Mouse (Mus musculus): Measurements from ENCODE around the gene Vps51. TPM values are rescaled to one million over a fixed set of nuclear protein-coding genes. Genes with fewer than 3 reads are reported as not detected.

Gene Vps51
- total RNA-seq (2023): 100 to 1,000 TPM; 118 to 121 TPM

DNA sequence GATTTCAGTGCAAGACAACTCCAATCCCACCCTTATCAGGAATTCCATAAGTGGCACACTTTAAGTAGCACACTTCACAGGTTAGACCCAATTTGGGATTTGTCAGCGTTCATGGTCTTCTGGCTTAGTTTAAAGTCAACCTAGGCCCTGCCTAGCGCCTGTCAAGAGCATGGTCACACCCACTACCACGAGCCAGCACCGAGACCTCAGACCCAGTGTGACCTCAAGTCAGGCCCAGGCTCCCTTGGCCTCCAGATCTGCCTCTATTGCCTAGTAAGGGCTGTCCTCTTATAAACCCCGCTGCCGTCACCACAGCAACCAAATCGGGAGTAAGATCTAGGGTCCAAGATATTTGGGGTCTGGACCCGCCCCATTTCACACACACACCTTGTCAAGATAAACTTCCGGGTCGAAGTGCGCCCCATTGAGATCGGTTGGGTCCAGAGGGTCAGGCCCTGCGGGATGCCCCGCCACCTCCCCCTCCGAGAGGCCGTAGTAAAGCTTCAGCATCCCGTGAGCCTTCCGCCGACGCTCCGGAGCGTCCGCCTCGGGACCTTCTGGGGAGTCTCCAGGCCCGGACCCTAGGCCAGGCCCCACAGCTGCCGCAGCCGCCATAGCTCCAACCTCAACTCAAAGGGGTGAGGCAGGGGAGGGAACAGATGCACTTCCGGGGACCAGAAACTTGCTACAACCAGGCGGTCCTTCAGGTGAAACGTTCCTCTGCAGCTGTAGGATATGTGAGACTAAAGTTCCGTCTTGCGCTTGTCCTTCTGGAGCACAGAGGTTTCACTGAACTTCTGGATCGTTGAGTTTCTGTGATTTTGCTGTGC lies at the start of gene Vps51:
Gene Vps51 (minus strand): TSS at position 668 of the 830 bp plus-strand sequence.

DNA sequence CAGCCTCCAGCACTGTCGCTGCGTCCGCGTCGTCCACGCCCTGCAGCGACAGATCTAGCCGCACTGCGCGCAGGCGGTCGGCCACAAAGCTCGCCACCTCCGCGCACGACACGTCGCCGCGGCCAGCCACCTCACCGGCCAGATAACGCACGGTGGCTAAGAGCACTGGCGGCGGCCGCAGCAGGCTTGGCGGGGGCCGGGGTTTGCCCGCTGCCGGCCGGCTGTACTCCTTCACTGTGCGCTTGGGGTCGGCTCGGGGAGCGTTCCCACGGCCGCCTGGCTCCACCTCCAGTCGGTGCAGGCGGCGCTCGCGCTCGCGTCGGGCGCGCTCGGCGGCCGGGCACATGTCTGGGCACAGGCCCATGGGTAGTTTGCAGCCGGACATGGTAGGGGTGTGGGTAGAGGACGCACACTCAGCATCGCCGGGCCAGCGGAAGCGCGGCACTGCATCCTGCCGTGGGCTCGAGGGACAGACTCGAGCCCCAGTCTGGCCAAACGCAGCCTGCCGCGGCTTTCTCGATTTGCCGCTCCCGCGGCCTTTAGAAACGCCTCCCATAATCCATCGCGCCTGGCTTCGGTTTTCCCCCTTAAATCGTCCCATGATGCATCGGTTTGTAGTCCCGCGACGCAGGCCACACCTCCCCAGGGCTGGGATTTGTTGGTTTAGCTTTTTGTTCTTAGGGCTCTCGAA lies 41.1 kb upstream of the Vps51 start, which contains the start of gene Sac3d1:
Gene Sac3d1 (minus strand): TSS at position 665 of the 691 bp plus-strand sequence.

DNA sequence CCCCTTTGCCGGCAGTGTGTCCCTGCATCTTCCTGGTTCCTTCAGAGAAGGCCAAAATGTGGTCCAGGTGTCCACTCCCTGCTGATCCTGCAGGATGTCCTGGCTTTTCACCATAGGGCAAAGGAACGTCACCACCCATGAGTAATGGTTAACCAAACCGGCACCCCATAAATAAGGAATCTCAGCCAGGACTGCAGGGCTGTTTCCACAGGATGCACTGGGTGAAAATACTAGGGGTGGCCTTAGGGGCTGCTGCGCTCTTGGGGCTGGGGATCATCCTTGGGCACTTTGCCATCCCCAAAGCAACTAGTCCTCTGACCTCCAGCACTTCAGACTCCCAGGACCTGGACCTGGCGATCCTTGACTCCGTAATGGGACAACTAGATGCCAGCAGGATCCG lies 28.6 kb upstream of the Vps51 start, which contains the start of gene Naaladl1:
Gene Naaladl1 (plus strand): TSS at position 197 of the 400 bp plus-strand sequence.

DNA sequence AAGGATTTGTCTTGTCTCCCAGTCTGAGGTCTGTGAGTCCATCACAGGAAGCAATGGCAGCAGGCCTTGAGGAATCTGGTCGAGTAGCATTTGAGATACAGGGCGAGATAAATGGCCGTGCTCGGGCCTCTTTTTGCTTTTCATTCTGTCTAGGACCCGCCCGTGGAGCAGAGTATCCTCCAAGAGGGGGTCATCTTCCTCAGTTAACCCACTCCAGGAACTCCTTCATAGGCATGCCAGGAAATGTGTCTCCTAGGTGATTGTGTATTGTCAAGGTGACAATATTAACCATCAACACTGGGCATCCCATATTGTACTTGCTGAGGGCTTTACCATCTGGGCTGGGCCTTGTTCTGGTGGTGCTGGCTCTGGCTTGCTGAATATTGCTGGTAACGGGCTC lies 17.1 kb upstream of the Vps51 start, which contains the start of gene AC131692.1:
Gene AC131692.1 (plus strand): TSS at position 301 of the 400 bp plus-strand sequence.

DNA sequence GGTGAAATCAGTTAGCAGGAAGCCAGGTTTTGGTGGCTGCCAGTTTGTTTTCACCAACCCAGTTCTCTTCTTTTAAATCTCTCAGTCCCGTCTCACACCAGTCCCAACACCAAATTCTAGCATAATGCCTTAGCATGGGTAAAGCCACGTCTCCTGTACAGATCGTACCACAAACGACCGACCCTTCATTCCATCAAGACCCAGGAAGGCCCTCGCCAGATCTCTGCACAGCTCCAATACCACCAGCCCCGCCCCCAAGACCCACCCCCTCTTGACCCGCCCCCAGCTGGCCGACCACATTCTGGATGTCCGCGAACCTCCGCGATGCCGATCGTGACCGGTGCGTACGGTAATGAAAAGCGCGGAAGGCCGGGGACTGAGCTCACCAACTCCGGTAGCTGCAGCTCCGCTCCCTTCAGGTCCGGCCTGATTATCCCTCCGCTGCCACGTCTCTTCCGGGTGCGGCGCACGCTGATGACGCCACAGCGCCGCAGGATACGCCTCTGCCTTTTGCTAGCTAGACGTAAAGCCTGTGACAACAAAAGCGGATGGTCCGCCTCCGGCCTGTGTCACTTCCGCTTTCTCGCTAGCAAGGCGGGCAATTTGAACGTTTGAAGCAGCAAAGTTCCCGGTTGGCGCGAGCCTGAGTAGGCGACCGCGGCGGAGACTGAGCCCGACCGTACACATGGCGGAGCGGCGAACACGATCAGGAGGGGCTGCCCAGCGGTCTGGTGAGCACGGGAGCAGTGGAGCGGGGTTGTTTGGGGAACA lies 7.6 kb upstream of the Vps51 start, which contains the start of the genes Zfpl1 and Cdca5:
Gene Zfpl1 (minus strand): TSS at position 479 of the 771 bp plus-strand sequence.
Gene Cdca5 (plus strand): TSS at position 506 of the 771 bp plus-strand sequence.

DNA sequence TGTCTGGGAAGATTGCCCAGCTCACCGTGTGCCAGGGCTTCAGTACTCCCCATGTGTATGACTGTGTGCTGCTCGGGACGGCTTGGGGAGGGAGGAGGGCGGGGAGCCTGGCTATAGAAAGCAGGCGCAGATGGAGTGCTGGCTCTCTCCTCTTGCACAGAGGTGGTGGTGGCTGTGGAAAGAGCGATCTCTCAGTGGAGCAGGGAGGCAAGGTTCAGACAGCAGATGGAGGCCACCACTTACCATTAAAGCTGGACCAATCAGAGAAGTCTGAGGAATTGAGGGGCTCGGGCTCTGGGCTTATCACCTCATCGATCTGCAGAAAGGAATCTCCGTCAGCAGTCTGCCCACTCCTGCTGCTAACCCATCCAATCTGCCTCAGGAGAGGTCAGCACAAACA lies 5.1 kb upstream of the Vps51 start, which contains the start of gene Gm28374:
Gene Gm28374 (minus strand): TSS at position 101 of the 400 bp plus-strand sequence.

GRCm38 (mm10) chr19:6079983-6080480 lies 3.0 kb upstream of the Vps51 start, which contains the start of gene Tmem262:
Gene Tmem262, plus strand, starts transcription at chr19:6080033.

GRCm38 (mm10) chr19:6067724-6068415 lies 9.2 kb downstream of the Vps51 start, which contains the start of gene Tm7sf2:
Gene Tm7sf2, minus strand, starts transcription at chr19:6068373.

GRCm38 (mm10) chr19:6061021-6061533 lies 16.0 kb downstream of the Vps51 start, which contains the start of gene Znhit2:
Gene Znhit2, plus strand, starts transcription at chr19:6061192.

DNA sequence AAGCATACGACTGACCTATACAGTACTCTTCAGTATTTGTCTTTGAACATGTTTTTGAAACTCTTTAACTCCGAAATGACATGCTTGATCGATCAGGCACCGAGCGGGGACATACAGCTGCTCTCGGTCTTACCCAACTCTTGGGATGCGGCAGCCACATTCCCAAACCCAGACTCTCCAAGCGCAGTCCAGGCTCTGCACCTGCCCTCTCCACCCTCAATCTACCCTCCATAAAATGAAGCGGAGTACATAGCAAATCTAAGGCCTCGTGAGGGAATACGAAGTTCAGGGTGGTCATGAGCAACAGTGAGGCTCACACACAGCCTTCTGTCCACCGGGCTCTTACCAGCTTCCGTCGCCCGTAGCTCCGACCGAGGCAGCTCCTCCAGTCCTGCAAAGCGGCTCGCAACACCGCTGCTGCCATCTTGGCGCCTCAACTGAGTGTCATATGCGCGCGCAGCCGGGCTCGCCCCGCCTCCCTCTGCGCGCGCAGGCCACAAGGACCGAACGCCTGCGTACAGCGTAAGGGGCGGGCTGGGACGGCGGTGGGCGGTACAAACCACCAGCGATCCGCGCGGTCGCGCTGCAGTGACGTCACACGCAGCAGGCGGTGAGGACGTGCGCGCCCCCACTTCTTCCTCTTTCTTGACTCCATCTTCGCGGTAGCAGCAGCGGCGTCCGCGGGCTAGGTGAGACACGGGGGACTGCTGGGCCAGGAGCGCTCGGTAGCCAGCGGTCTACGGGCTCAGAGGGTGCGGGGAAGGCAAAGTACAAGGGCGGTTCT lies 19.5 kb downstream of the Vps51 start, which contains the start of the genes Mrpl49 and Fau:
Gene Mrpl49 (minus strand): TSS at position 473 of the 784 bp plus-strand sequence.
Gene Fau (plus strand): TSS at position 532 of the 784 bp plus-strand sequence.

GRCm38 (mm10) chr19:6046294-6047153 lies 30.5 kb downstream of the Vps51 start, which contains the start of gene Syvn1:
Gene Syvn1, plus strand, starts transcription at chr19:6046576.

Other genes starting within 250 kb of the Vps51 start
- 10 to 100 TPM; 80.4 to 88.1 TPM for gene Frmd8, start 202.0 kb downstream of the Vps51 start, total RNA-seq (2023)
- 10 to 100 TPM; 77.6 to 84.5 TPM for gene Slc25a45, start 199.4 kb downstream of the Vps51 start, total RNA-seq (2023)
- 1 to 10 TPM; 1.1 to 1.6 TPM for gene Tigd3, start 183.1 kb downstream of the Vps51 start, total RNA-seq (2023)
- gene Dpf2, start 164.2 kb downstream of the Vps51 start, total RNA-seq (2023): 100 to 1,000 TPM; 131 to 160 TPM
- 10 to 100 TPM; 40.3 to 51.9 TPM for gene Cdc42ep2, start 152.4 kb downstream of the Vps51 start, total RNA-seq (2023)
- 10 to 100 TPM; 29.1 to 38.4 TPM for gene Pola2, start 113.0 kb downstream of the Vps51 start, total RNA-seq (2023)
- not detected for gene Slc22a20, start 91.1 kb downstream of the Vps51 start, total RNA-seq (2023)
- 10 to 100 TPM; 64.1 to 69.8 TPM for gene Capn1, start 61.3 kb downstream of the Vps51 start, total RNA-seq (2023)
- 10 to 100 TPM; 56.0 to 57.8 TPM for gene Syvn1, start 30.7 kb downstream of the Vps51 start, total RNA-seq (2023)
- gene Mrpl49, start 19.4 kb downstream of the Vps51 start, total RNA-seq (2023): 10 to 100 TPM; 15.0 to 15.8 TPM
- gene Fau, start 19.4 kb downstream of the Vps51 start, total RNA-seq (2023): 1,000 to 10,000 TPM; 2,789 to 3,006 TPM
- gene Znhit2, start 16.0 kb downstream of the Vps51 start, total RNA-seq (2023): 10 to 100 TPM; 13.9 to 14.4 TPM
- gene Tm7sf2, start 8.9 kb downstream of the Vps51 start, total RNA-seq (2023): 10 to 100 TPM; 16.3 to 21.0 TPM
- gene Tmem262, start 2.8 kb upstream of the Vps51 start, total RNA-seq (2023): not detected
- gene Gm28374, start 5.0 kb upstream of the Vps51 start, total RNA-seq (2023): 1 to 10 TPM in 1 of 2 experiments, not detected in 1; 1.5 TPM
- 10 to 100 TPM; 43.3 to 45.6 TPM for gene Zfpl1, start 7.7 kb upstream of the Vps51 start, total RNA-seq (2023)
- 1 to 10 TPM in 1 of 2 experiments, under 1 TPM in 1; 0.85 to 1.2 TPM for gene Cdca5, start 7.8 kb upstream of the Vps51 start, total RNA-seq (2023)
- 1 to 10 TPM in 1 of 2 experiments, not detected in 1; 1.2 TPM for gene AC131692.1, start 17.2 kb upstream of the Vps51 start, total RNA-seq (2023)
- not detected for gene Naaladl1, start 28.6 kb upstream of the Vps51 start, total RNA-seq (2023)
- 10 to 100 TPM; 10.7 to 11.4 TPM for gene Sac3d1, start 41.4 kb upstream of the Vps51 start, total RNA-seq (2023)
- 10 to 100 TPM; 18.9 to 20.3 TPM for gene Snx15, start 51.1 kb upstream of the Vps51 start, total RNA-seq (2023)
- gene Batf2, start 63.8 kb upstream of the Vps51 start, total RNA-seq (2023): 1 to 10 TPM; 4.1 to 9.4 TPM
- 10 to 100 TPM; 16.4 to 17.6 TPM for gene Arl2, start 64.3 kb upstream of the Vps51 start, total RNA-seq (2023)
- under 1 TPM in 1 of 2 experiments, not detected in 1; 0.67 TPM for gene Majin, start 107.2 kb upstream of the Vps51 start, total RNA-seq (2023)
- gene Gpha2, start 149.1 kb upstream of the Vps51 start, total RNA-seq (2023): not detected
- gene Ppp2r5b, start 158.6 kb upstream of the Vps51 start, total RNA-seq (2023): 10 to 100 TPM; 17.2 to 18.4 TPM
- gene Atg2a, start 164.4 kb upstream of the Vps51 start, total RNA-seq (2023): 100 to 1,000 TPM; 176 to 243 TPM
- gene Ehd1, start 199.5 kb upstream of the Vps51 start, total RNA-seq (2023): 100 to 1,000 TPM; 239 to 255 TPM
- 1 to 10 TPM; 7.1 to 8.1 TPM for gene Cdc42bpg, start 229.2 kb upstream of the Vps51 start, total RNA-seq (2023)